Mouse (Mus musculus) embryonic fibroblast, embryonic 13.5 days (primary cell): ENCODE data around the gene Hcn1.

ENCODE experiments used
- CTCF ChIP-seq: IDR thresholded peaks from 2 replicates; pipeline ENCODE4 v1.5.1; 2011; ENCODE audit warnings: mild to moderate bottlenecking, control low read depth, low read length, moderate library complexity, borderline replicate concordance; ENCODE audit not compliant: insufficient read depth
- POLR2A ChIP-seq: IDR thresholded peaks from 2 replicates; pipeline ENCODE4 v1.6.1; 2011; ENCODE audit warnings: low read depth, mild to moderate bottlenecking, control low read depth, low read length, moderate library complexity

GRCm38 (mm10) chr13:117595183-117595532 lies 7.0 kb upstream of the Hcn1 start:
- TF ChIP-seq CTCF (no peak), POLR2A (no peak)
